Comparison of ENCODE assay signal across 9 mouse cellular contexts in genomic region chr5:142768352-142769267, GRCm38 (mm10). TPM values are rescaled to one million over a fixed set of nuclear protein-coding genes. Genes with fewer than 3 reads are reported as not detected.
DNase-seq lines count a peak whose midpoint lies in the region; ATAC-seq lines count a peak whose summit lies in the region.
"Had no signal": no experiment of that assay in that cellular context is flagged by ENCODE, and none has a peak within 500 bp of the region (broad histone marks: within the 10 kb centered on the region; RNA-seq: fewer than 3 reads in every experiment).

No protein-coding gene starts in this region.

- H3K4me1 ChIP-seq in heart, embryonic 10.5 days: peaks cover 41% of the 10 kb centered on the region
- peaks cover 29% of the 10 kb centered on the region for H3K4me1 ChIP-seq in limb, embryonic 15.5 days

- peak overlapping the region; percentile 59; the same call in 1 of the 2 replicates for H3K27ac ChIP-seq in heart, embryonic 10.5 days
- H3K27ac ChIP-seq in limb, embryonic 15.5 days: peak overlapping the region; percentile 74

- WGBS in heart, embryonic 10.5 days: 44% methylated on average over 10 of the region's 10 CpGs
- 41% methylated on average over 10 of the region's 10 CpGs for whole genome bisulfite sequencing in limb, embryonic 15.5 days

- no peaks in the 10 kb centered on the region for H3K9me3 ChIP-seq in heart, embryonic 10.5 days
- no peaks in the 10 kb centered on the region for H3K9me3 ChIP-seq in limb, embryonic 15.5 days

- no peak overlapping the region for H3K9ac ChIP-seq in limb, embryonic 15.5 days

- H3K4me2 ChIP-seq in limb, embryonic 15.5 days: no peak overlapping the region

- H3K27me3 ChIP-seq in heart, embryonic 10.5 days (ENCODE audit: insufficient read depth, poor library complexity, severe bottlenecking): no peaks in the 10 kb centered on the region
- H3K27me3 ChIP-seq in limb, embryonic 15.5 days: no peaks in the 10 kb centered on the region

- H3K36me3 ChIP-seq in heart, embryonic 10.5 days: peaks cover 85% of the 10 kb centered on the region
- peaks cover 84% of the 10 kb centered on the region for H3K36me3 ChIP-seq in limb, embryonic 15.5 days

- ATAC-seq in limb, embryonic 15.5 days (ENCODE audit: insufficient number of reproducible peaks, low FRiP score, low TSS enrichment, low read depth): no peak
- no peak for ATAC-seq in inflammation-experienced regulatory T-cells, adult 6 months
- ATAC-seq: activated CD4-positive, CD25-positive, alpha-beta regulatory T cell, adult 4 months had no signal

- no peak for DNase-seq in heart, embryonic 10.5 days (ENCODE audit: low spot score)
- DNase-seq in heart, adult 11 months: no peak
- DNase-seq in urinary bladder, postnatal 14 days (ENCODE audit: low spot score): peak; percentile 46
- no peak for DNase-seq in urinary bladder, postnatal 4 days (ENCODE audit: low spot score in 2 of 2)
- DNase-seq in thymus, postnatal 0 days (ENCODE audit: low spot score): no peak
- DNase-seq in right cerebral cortex, postnatal 25 days: no peak

- no peak overlapping the region for H3K4me3 ChIP-seq in heart, embryonic 10.5 days
- H3K4me3 ChIP-seq in limb, embryonic 15.5 days: no peak overlapping the region

RNA-seq across cellular contexts. Expression of gene Tnrc18, which starts 48.9 kb away (rescaled TPM):
- polyA plus RNA-seq in heart, embryonic 10.5 days (2016; fragmentation: Nextera tagmentation; extraction: Ambion mirVana): 22.2 and 24.8 TPM in 2 replicates
- 25.1 and 32.0 TPM in 2 replicates for polyA plus RNA-seq in limb, embryonic 15.5 days (2015; fragmentation: Nextera tagmentation; extraction: Ambion mirVana)
- polyA plus RNA-seq in thymus, postnatal 0 days (2015; fragmentation: Nextera tagmentation; extraction: Ambion mirVana): 6.9 and 9.6 TPM in 2 replicates
- polyA plus RNA-seq in inflammation-experienced regulatory T-cells, adult 6 months (2017; shearing (Covaris generic)): 1 to 10 TPM; 1.6 to 4.4 (median 2.9) TPM
